Mouse (Mus musculus): Measurements from ENCODE around the gene Acads. TPM values are rescaled to one million over a fixed set of nuclear protein-coding genes. Genes with fewer than 3 reads are reported as not detected.
"Not testable (repeated sequence)": the region's sequence is repeated elsewhere in the genome, so short reads cannot be mapped to it uniquely, and the experiment has no call there.

The Acads gene
- polyA plus RNA-seq, 1 experiment = 14.9 TPM

DNA sequence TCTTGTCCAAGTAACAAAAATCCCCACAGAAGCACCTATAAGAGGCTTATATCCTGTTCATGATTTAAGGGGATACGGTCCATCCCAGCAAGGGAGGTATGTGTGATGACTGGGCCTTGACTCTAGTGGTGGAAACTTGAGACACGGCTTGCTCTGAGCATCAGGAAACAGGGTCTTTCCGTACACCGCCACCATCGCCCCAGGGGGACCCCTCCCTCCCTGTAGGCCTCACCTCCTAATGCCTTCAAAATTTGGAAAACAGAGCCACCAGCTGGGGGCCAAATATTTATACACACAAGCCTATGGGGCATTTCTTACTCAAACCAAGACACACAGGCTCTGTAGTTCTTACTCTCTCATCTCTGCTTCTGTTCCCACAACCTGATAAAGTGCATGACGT is 27.4 kb downstream of the Acads start:
- Histone ChIP-seq H3K27me3 (ENCODE audit: control insufficient read depth, insufficient read depth, low read length) (no peaks in the 10 kb centered on the region), H3K27ac (ENCODE audit: insufficient read depth, low read length) (no peak overlapping the region), H3K4me3 (replicated peaks; ENCODE audit: insufficient read depth, low read depth, low read length) (no peak overlapping the region), H3K4me1 (ENCODE audit: control insufficient read depth, insufficient read depth, low read length) (no peaks in the 10 kb centered on the region)
- TF ChIP-seq CTCF (IDR thresholded peaks at IDR 0.05; ENCODE audit: borderline replicate concordance, insufficient read depth, low read depth, low read length) = no peak
- TF ChIP-seq POLR2A (IDR thresholded peaks at IDR 0.05; ENCODE audit: borderline replicate concordance, insufficient read depth, low read length) = no peak
- no peak for DNase-seq
- 87% methylated on average over 6 of the region's 6 CpGs for WGBS

- Histone ChIP-seq H3K4me1 (ENCODE audit: control insufficient read depth, insufficient read depth, low read length) (no peaks in the 10 kb centered on the region), H3K4me3 (replicated peaks; ENCODE audit: insufficient read depth, low read depth, low read length) (no peak overlapping the region), H3K27ac (ENCODE audit: insufficient read depth, low read length) (no peak overlapping the region), H3K27me3 (ENCODE audit: control insufficient read depth, insufficient read depth, low read length) (no peaks in the 10 kb centered on the region)
- no peak for DNase-seq
- 85% methylated on average over 3 of the region's 3 CpGs for WGBS
- TF ChIP-seq POLR2A (IDR thresholded peaks at IDR 0.05; ENCODE audit: borderline replicate concordance, insufficient read depth, low read length) (no peak), CTCF (IDR thresholded peaks at IDR 0.05; ENCODE audit: borderline replicate concordance, insufficient read depth, low read depth, low read length) (no peak)
Measured at GRCm38 (mm10) chr5:115091015-115091414, 28.1 kb downstream of the Acads start.

DNA sequence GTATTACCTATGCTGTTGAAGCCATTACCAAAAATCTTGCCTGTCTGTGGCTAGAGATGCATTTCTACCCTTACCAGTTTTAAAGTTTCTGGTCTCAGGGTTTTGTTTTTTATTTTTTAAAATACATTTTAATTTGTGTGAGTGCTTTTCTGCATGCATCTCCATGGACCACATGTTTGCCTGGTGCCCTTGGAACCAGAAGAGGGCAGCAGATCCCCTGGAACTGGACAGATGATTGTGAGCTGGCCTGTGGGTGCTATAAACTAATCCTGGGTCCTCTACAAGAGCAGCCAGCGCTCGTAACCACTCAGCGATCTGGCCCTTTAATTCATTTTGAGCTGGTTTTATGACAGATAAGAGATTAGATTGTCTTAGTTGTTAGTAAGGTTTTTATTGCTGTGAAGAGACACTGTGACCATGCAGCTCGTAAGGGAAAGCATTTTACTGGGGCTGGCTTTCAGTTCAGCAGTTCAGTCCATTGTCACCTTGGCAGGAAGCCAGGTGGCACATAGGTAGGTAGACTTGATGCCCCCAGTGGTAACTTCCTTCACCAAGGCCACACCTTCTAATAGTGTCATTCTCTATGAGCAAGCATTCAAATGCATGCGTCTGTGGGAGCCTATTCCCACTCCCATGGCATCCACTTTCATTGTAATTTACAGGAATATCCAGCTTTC is 29.4 kb downstream of the Acads start:
- no peak overlapping the region for H3K27ac ChIP-seq (ENCODE audit: insufficient read depth, low read length)
- TF ChIP-seq CTCF (IDR thresholded peaks at IDR 0.05; ENCODE audit: borderline replicate concordance, insufficient read depth, low read depth, low read length) = peak; percentile 7; the same call in 1 of the 2 replicates
- TF ChIP-seq POLR2A (IDR thresholded peaks at IDR 0.05; ENCODE audit: borderline replicate concordance, insufficient read depth, low read length) = no peak
- WGBS = 94% methylated on average over 5 of the region's 5 CpGs
- H3K27me3 ChIP-seq (ENCODE audit: control insufficient read depth, insufficient read depth, low read length) = no peaks in the 10 kb centered on the region
- no peaks in the 10 kb centered on the region for H3K4me1 ChIP-seq (ENCODE audit: control insufficient read depth, insufficient read depth, low read length)
- no peak overlapping the region for H3K4me3 ChIP-seq (replicated peaks; ENCODE audit: insufficient read depth, low read depth, low read length)
- no peak for DNase-seq

GRCm38 (mm10) chr5:115085675-115086074 is 33.5 kb downstream of the Acads start:
- H3K27me3 ChIP-seq (ENCODE audit: control insufficient read depth, insufficient read depth, low read length) = no peaks in the 10 kb centered on the region
- WGBS = 98% methylated on average over 2 of the region's 2 CpGs
- no peak overlapping the region for H3K4me3 ChIP-seq (replicated peaks; ENCODE audit: insufficient read depth, low read depth, low read length)
- no peak for DNase-seq
- H3K27ac ChIP-seq (ENCODE audit: insufficient read depth, low read length) = no peak overlapping the region
- no peak for TF ChIP-seq CTCF (IDR thresholded peaks at IDR 0.05; ENCODE audit: borderline replicate concordance, insufficient read depth, low read depth, low read length)
- no peak for TF ChIP-seq POLR2A (IDR thresholded peaks at IDR 0.05; ENCODE audit: borderline replicate concordance, insufficient read depth, low read length)
- no peaks in the 10 kb centered on the region for H3K4me1 ChIP-seq (ENCODE audit: control insufficient read depth, insufficient read depth, low read length)

GRCm38 (mm10) chr5:115083492-115083891 is 35.7 kb downstream of the Acads start:
- WGBS = 82% methylated on average over 6 of the region's 6 CpGs
- H3K27me3 ChIP-seq (ENCODE audit: control insufficient read depth, insufficient read depth, low read length) = no peaks in the 10 kb centered on the region
- no peak overlapping the region for H3K4me3 ChIP-seq (replicated peaks; ENCODE audit: insufficient read depth, low read depth, low read length)
- TF ChIP-seq POLR2A (IDR thresholded peaks at IDR 0.05; ENCODE audit: borderline replicate concordance, insufficient read depth, low read length) (no peak), CTCF (IDR thresholded peaks at IDR 0.05; ENCODE audit: borderline replicate concordance, insufficient read depth, low read depth, low read length) (no peak)
- no peak for DNase-seq
- H3K27ac ChIP-seq (ENCODE audit: insufficient read depth, low read length) = no peak overlapping the region
- H3K4me1 ChIP-seq (ENCODE audit: control insufficient read depth, insufficient read depth, low read length) = no peaks in the 10 kb centered on the region

GRCm38 (mm10) chr5:115081636-115082035 is 37.5 kb downstream of the Acads start:
- WGBS = 82% methylated on average over 5 of the region's 5 CpGs

DNA sequence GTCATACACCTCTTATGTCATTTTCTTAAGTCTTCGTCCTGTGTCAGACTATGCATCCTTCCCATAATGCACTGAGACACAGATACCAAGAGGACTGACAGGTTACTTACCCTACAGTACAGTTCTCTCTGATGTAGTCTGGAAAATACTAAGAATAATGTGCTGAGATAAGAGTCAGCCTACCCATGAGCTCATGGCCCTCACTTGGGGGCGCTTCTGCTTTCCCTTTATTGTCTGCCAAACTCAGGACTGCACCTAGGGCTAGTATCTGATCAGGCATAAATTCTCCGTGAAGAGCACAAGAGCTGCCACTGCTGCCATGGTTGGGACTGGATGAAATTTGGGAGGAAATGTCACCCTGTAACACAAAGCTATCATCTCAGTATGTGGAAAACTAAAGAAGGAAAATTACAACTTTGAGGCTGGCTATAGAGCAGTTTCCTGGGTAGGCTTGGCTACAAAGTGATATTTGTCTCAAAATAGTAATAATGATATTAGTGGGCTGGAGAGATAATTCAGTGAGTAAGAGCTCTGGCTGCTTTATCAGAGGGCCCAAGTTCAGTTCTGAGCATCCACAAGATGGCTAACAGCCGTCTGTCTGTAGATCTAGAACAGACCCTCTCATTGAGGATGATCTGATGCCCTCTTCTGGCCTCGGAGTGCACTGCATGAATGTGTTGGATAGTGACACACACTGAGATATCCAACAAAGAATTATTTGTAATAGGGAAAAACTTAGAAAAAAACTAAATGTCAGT is 42.8 kb downstream of the Acads start:
- peak; percentile 56 to 71 for DNase-seq
- no peaks in the 10 kb centered on the region for H3K27me3 ChIP-seq (ENCODE audit: control insufficient read depth, insufficient read depth, low read length)
- H3K4me3 ChIP-seq (replicated peaks; ENCODE audit: insufficient read depth, low read depth, low read length) = no peak overlapping the region
- WGBS = 52% methylated on average over 5 of the region's 5 CpGs
- TF ChIP-seq CTCF (IDR thresholded peaks at IDR 0.05; ENCODE audit: borderline replicate concordance, insufficient read depth, low read depth, low read length) = peak; percentile 67
- TF ChIP-seq POLR2A (IDR thresholded peaks at IDR 0.05; ENCODE audit: borderline replicate concordance, insufficient read depth, low read length) = no peak
- peaks cover 3% of the 10 kb centered on the region; the same call in 1 of the 2 replicates for H3K4me1 ChIP-seq (ENCODE audit: control insufficient read depth, insufficient read depth, low read length)
- H3K27ac ChIP-seq (ENCODE audit: insufficient read depth, low read length) = no peak overlapping the region

More at GRCm38 (mm10) chr5:115081636-115082035, 37.5 kb downstream of the Acads start:
- no peak for DNase-seq
- Histone ChIP-seq H3K27ac (ENCODE audit: insufficient read depth, low read length) (no peak overlapping the region), H3K4me3 (replicated peaks; ENCODE audit: insufficient read depth, low read depth, low read length) (no peak overlapping the region), H3K4me1 (ENCODE audit: control insufficient read depth, insufficient read depth, low read length) (no peaks in the 10 kb centered on the region), H3K27me3 (ENCODE audit: control insufficient read depth, insufficient read depth, low read length) (no peaks in the 10 kb centered on the region)
- no peak for TF ChIP-seq CTCF (IDR thresholded peaks at IDR 0.05; ENCODE audit: borderline replicate concordance, insufficient read depth, low read depth, low read length)

DNA sequence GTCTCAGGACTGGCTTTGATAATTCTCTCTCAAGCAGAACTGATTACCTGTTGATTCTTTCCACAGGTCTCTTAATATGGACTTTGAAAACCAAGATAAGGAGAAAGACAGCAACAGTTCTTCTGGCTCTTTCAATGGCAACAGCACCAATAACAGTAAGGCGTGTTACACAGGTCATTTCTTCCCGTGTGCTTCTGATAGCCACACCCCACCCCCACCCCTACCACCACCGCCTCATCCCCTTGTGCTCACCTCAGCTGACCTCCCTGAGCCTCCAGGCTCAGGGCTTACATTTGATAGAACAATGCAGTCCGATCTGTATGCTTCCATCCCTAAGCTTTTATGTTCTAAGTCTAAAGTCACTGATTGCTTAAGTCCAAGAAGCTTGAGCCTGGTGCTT is 44.4 kb downstream of the Acads start:
- TF ChIP-seq CTCF (IDR thresholded peaks at IDR 0.05; ENCODE audit: borderline replicate concordance, insufficient read depth, low read depth, low read length) (no peak), POLR2A (IDR thresholded peaks at IDR 0.05; ENCODE audit: borderline replicate concordance, insufficient read depth, low read length) (no peak)
- H3K4me3 ChIP-seq (replicated peaks; ENCODE audit: insufficient read depth, low read depth, low read length) = no peak overlapping the region
- WGBS = 90% methylated on average over 4 of the region's 4 CpGs
- no peaks in the 10 kb centered on the region for H3K27me3 ChIP-seq (ENCODE audit: control insufficient read depth, insufficient read depth, low read length)
- H3K4me1 ChIP-seq (ENCODE audit: control insufficient read depth, insufficient read depth, low read length) = peaks cover 3% of the 10 kb centered on the region; the same call in 1 of the 2 replicates
- DNase-seq = no peak
- no peak overlapping the region for H3K27ac ChIP-seq (ENCODE audit: insufficient read depth, low read length)

GRCm38 (mm10) chr5:115073306-115073705 is 45.8 kb downstream of the Acads start:
- not testable (repeated sequence) for H3K4me1 ChIP-seq (ENCODE audit: control insufficient read depth, insufficient read depth, low read length); H3K27ac ChIP-seq (ENCODE audit: insufficient read depth, low read length); DNase-seq; H3K27me3 ChIP-seq (ENCODE audit: control insufficient read depth, insufficient read depth, low read length); H3K4me3 ChIP-seq (replicated peaks; ENCODE audit: insufficient read depth, low read depth, low read length)
- WGBS = 81% methylated on average over 8 of the region's 8 CpGs
